Mouse (Mus musculus) hindbrain, embryonic 10.5 days (tissue): ENCODE measurements at regions not wholly inside any gene's neighbourhood (a gene's known extent, or its start where the extent isn't known, plus 50 kb on each side); places are given as distances from the start of the nearest gene placed in this dataset.

Experiments used
- DNase-seq: peaks from one replicate; pipeline ENCODE4 v3.0.0-alpha.2; 2017; ENCODE audit warnings: low spot score
- H3K27ac ChIP-seq: fragments of 300-500 bp; sonication (generic); 2 replicates; pipeline ENCODE4 v1.5.1; 2016; ENCODE audit warnings: mild to moderate bottlenecking, moderate library complexity
- H3K27me3 ChIP-seq: fragments of 300-500 bp; sonication (generic); 2 replicates; pipeline ENCODE4 v1.6.1; 2016; ENCODE audit warnings: mild to moderate bottlenecking; ENCODE audit not compliant: poor library complexity, insufficient read depth, severe bottlenecking
- H3K36me3 ChIP-seq: fragments of 300-500 bp; sonication (generic); 2 replicates; pipeline ENCODE4 v1.6.1; 2016; ENCODE audit warnings: mild to moderate bottlenecking, moderate library complexity
- H3K4me1 ChIP-seq: fragments of 300-500 bp; sonication (generic); replicated peaks from 2 replicates; pipeline ENCODE4 v1.6.1; 2016; ENCODE audit warnings: mild to moderate bottlenecking
- H3K4me3 ChIP-seq: fragments of 300-500 bp; sonication (generic); 2 replicates; pipeline ENCODE4 v1.5.1; 2016; ENCODE audit warnings: mild to moderate bottlenecking, moderate library complexity
- H3K9me3 ChIP-seq: fragments of 300-500 bp; sonication (generic); 2 replicates; pipeline ENCODE4 v1.6.1; 2016; ENCODE audit warnings: mild to moderate bottlenecking, moderate library complexity
- WGBS: fragments of 180-500 bp; shearing (Covaris S2); methylation state at CpG from one replicate; pipeline ENCODE4 v1.1.7; 2016; 5-methylcytosine and 5-hydroxymethylcytosine counted together

GRCm38 (mm10) chr8:127799849-127800471 is 558.4 kb upstream of the Nrp1 start:
- Histone ChIP-seq H3K4me1 (peaks cover 7% of the 10 kb centered on the region), H3K27me3 (no peaks in the 10 kb centered on the region), H3K27ac (no peak overlapping the region), H3K4me3 (no peak overlapping the region), H3K36me3 (no peaks in the 10 kb centered on the region), H3K9me3 (no peaks in the 10 kb centered on the region)
- 84% methylated on average over 6 of the region's 6 CpGs for WGBS
- DNase-seq: no peak

- Histone ChIP-seq H3K4me1 (0 out of 2 replicates have a peak, but pooled peaks cover 4% of the 10 kb centered on the region), H3K9me3 (no peaks in the 10 kb centered on the region), H3K36me3 (no peaks in the 10 kb centered on the region), H3K4me3 (no peak overlapping the region), H3K27ac (no peak overlapping the region), H3K27me3 (no peaks in the 10 kb centered on the region)
- 79% methylated on average over 7 of the region's 7 CpGs for WGBS
- DNase-seq: no peak
Observed at GRCm38 (mm10) chr8:127802136-127802535, 556.3 kb upstream of the Nrp1 start.

GRCm38 (mm10) chr8:127802661-127803333 is 555.6 kb upstream of the Nrp1 start:
- no peak overlapping the region for H3K27ac ChIP-seq
- H3K4me1 ChIP-seq: 0 out of 2 replicates have a peak, but pooled peaks cover 4% of the 10 kb centered on the region
- 76% methylated on average over 5 of the region's 5 CpGs for WGBS
- no peak for DNase-seq
- no peak overlapping the region for H3K4me3 ChIP-seq
- H3K36me3 ChIP-seq: no peaks in the 10 kb centered on the region
- H3K9me3 ChIP-seq: no peaks in the 10 kb centered on the region
- H3K27me3 ChIP-seq: no peaks in the 10 kb centered on the region

- Histone ChIP-seq H3K4me1 (0 out of 2 replicates have a peak, but pooled peaks cover 4% of the 10 kb centered on the region), H3K9me3 (no peaks in the 10 kb centered on the region), H3K27me3 (no peaks in the 10 kb centered on the region), H3K27ac (no peak overlapping the region), H3K4me3 (no peak overlapping the region), H3K36me3 (no peaks in the 10 kb centered on the region)
- WGBS: 70% methylated on average over 7 of the region's 7 CpGs
- DNase-seq: no peak
Observed at GRCm38 (mm10) chr8:127809203-127810155, 548.9 kb upstream of the Nrp1 start.

- WGBS: 82% methylated on average over 8 of the region's 8 CpGs
- Histone ChIP-seq H3K27me3 (no peaks in the 10 kb centered on the region), H3K27ac (no peak overlapping the region), H3K4me1 (no peaks in the 10 kb centered on the region), H3K4me3 (no peak overlapping the region), H3K9me3 (no peaks in the 10 kb centered on the region), H3K36me3 (no peaks in the 10 kb centered on the region)
- DNase-seq: no peak
Observed at GRCm38 (mm10) chr8:127811338-127811737, 547.1 kb upstream of the Nrp1 start.

GRCm38 (mm10) chr8:127814785-127815523 is 543.5 kb upstream of the Nrp1 start:
- Histone ChIP-seq H3K27me3 (no peaks in the 10 kb centered on the region), H3K27ac (no peak overlapping the region), H3K36me3 (no peaks in the 10 kb centered on the region), H3K4me3 (no peak overlapping the region), H3K9me3 (no peaks in the 10 kb centered on the region), H3K4me1 (no peaks in the 10 kb centered on the region)
- no peak for DNase-seq
- 81% methylated on average over 9 of the region's 9 CpGs for WGBS

GRCm38 (mm10) chr8:127820741-127821170 is 537.6 kb upstream of the Nrp1 start:
- no peaks in the 10 kb centered on the region for H3K27me3 ChIP-seq
- 75% methylated on average over 1 of the region's 1 CpGs for WGBS
- no peak for DNase-seq
- H3K36me3 ChIP-seq: no peaks in the 10 kb centered on the region
- no peak overlapping the region for H3K27ac ChIP-seq
- no peak overlapping the region for H3K4me3 ChIP-seq
- no peaks in the 10 kb centered on the region for H3K9me3 ChIP-seq
- H3K4me1 ChIP-seq: no peaks in the 10 kb centered on the region

GRCm38 (mm10) chr8:127821646-127822045 is 536.8 kb upstream of the Nrp1 start:
- no peaks in the 10 kb centered on the region for H3K9me3 ChIP-seq
- no peak overlapping the region for H3K27ac ChIP-seq
- WGBS: 86% methylated on average over 1 of the region's 1 CpGs
- no peaks in the 10 kb centered on the region for H3K27me3 ChIP-seq
- DNase-seq: no peak
- H3K36me3 ChIP-seq: no peaks in the 10 kb centered on the region
- H3K4me1 ChIP-seq: no peaks in the 10 kb centered on the region
- H3K4me3 ChIP-seq: no peak overlapping the region

GRCm38 (mm10) chr8:127825041-127825440 is 533.4 kb upstream of the Nrp1 start:
- DNase-seq: no peak
- 88% methylated on average over 2 of the region's 2 CpGs for whole genome bisulfite sequencing
- no peaks in the 10 kb centered on the region for H3K9me3 ChIP-seq

GRCm38 (mm10) chr8:127827826-127828225 is 530.6 kb upstream of the Nrp1 start:
- Histone ChIP-seq H3K4me3 (no peak overlapping the region), H3K27ac (no peak overlapping the region), H3K36me3 (no peaks in the 10 kb centered on the region), H3K9me3 (no peaks in the 10 kb centered on the region), H3K27me3 (no peaks in the 10 kb centered on the region), H3K4me1 (no peaks in the 10 kb centered on the region)
- 86% methylated on average over 5 of the region's 5 CpGs for WGBS
- no peak for DNase-seq

More at GRCm38 (mm10) chr8:127825041-127825440, 533.4 kb upstream of the Nrp1 start:
- Histone ChIP-seq H3K27ac (no peak overlapping the region), H3K4me1 (no peaks in the 10 kb centered on the region), H3K36me3 (no peaks in the 10 kb centered on the region), H3K27me3 (no peaks in the 10 kb centered on the region), H3K4me3 (no peak overlapping the region)

GRCm38 (mm10) chr8:127829659-127830058 is 528.7 kb upstream of the Nrp1 start:
- Histone ChIP-seq H3K27ac (no peak overlapping the region), H3K4me1 (no peaks in the 10 kb centered on the region), H3K36me3 (no peaks in the 10 kb centered on the region), H3K27me3 (no peaks in the 10 kb centered on the region), H3K4me3 (no peak overlapping the region), H3K9me3 (no peaks in the 10 kb centered on the region)
- WGBS: 89% methylated on average over 1 of the region's 1 CpGs
- no peak for DNase-seq

GRCm38 (mm10) chr8:127834006-127834405 is 524.4 kb upstream of the Nrp1 start:
- Histone ChIP-seq H3K9me3 (no peaks in the 10 kb centered on the region), H3K36me3 (no peaks in the 10 kb centered on the region), H3K27ac (no peak overlapping the region), H3K4me3 (no peak overlapping the region), H3K27me3 (no peaks in the 10 kb centered on the region), H3K4me1 (no peaks in the 10 kb centered on the region)
- DNase-seq: no peak
- WGBS: 81% methylated on average over 3 of the region's 3 CpGs
